Mouse (Mus musculus): ENCODE results near the gene Nup93. TPM values are rescaled to one million over a fixed set of nuclear protein-coding genes. Genes with fewer than 3 reads are reported as not detected.

Gene Nup93
- polyA plus RNA-seq, 1 experiment from 2014 or later: 58.4 TPM

GRCm38 (mm10) chr8:94184357-94184843, 30.0 kb upstream of the Nup93 start:
- Histone ChIP-seq H3K36me3 (ENCODE audit: control insufficient read depth, insufficient read depth, low read length) (no peaks in the 10 kb centered on the region), H3K9ac (replicated peaks; ENCODE audit: low read depth, low read length) (no peak overlapping the region), H3K4me3 (ENCODE audit: low read depth, low read length) (no peak overlapping the region), H3K4me1 (ENCODE audit: control insufficient read depth, insufficient read depth, low read length) (peaks cover 15% of the 10 kb centered on the region; the same call in 1 of the 2 replicates), H3K27me3 (ENCODE audit: control insufficient read depth, insufficient read depth, low read length) (peaks cover 48% of the 10 kb centered on the region), H3K4me2 (ENCODE audit: low read depth, low read length) (no peak overlapping the region), H3K27ac (ENCODE audit: low read depth, low read length) (no peak overlapping the region), H3K9me3 (ENCODE audit: control insufficient read depth, low read length) (no peaks in the 10 kb centered on the region)
- 13% methylated on average over 12 of the region's 12 CpGs for WGBS
- ATAC-seq (ENCODE audit: low read depth): no peak

GRCm38 (mm10) chr8:94185791-94186190, 28.6 kb upstream of the Nup93 start:
- Histone ChIP-seq H3K36me3 (ENCODE audit: control insufficient read depth, insufficient read depth, low read length) (no peaks in the 10 kb centered on the region), H3K9ac (replicated peaks; ENCODE audit: low read depth, low read length) (no peak overlapping the region), H3K27me3 (ENCODE audit: control insufficient read depth, insufficient read depth, low read length) (peaks cover 39% of the 10 kb centered on the region), H3K4me1 (ENCODE audit: control insufficient read depth, insufficient read depth, low read length) (peaks cover 11% of the 10 kb centered on the region; the same call in 1 of the 2 replicates), H3K4me3 (ENCODE audit: low read depth, low read length) (no peak overlapping the region), H3K27ac (ENCODE audit: low read depth, low read length) (no peak overlapping the region), H3K9me3 (ENCODE audit: control insufficient read depth, low read length) (no peaks in the 10 kb centered on the region), H3K4me2 (ENCODE audit: low read depth, low read length) (no peak overlapping the region)
- no peak for ATAC-seq (ENCODE audit: low read depth)
- WGBS: 63% methylated on average over 6 of the region's 6 CpGs

GRCm38 (mm10) chr8:94186542-94186941, 27.8 kb upstream of the Nup93 start:
- H3K9me3 ChIP-seq (ENCODE audit: control insufficient read depth, low read length): no peaks in the 10 kb centered on the region
- 3% methylated on average over 17 of the region's 17 CpGs for WGBS
- H3K27ac ChIP-seq (ENCODE audit: low read depth, low read length): no peak overlapping the region
- H3K27me3 ChIP-seq (ENCODE audit: control insufficient read depth, insufficient read depth, low read length): peaks cover 39% of the 10 kb centered on the region
- peak overlapping the region; percentile 23; the same call in 1 of the 2 replicates for H3K4me2 ChIP-seq (ENCODE audit: low read depth, low read length)
- H3K9ac ChIP-seq (replicated peaks; ENCODE audit: low read depth, low read length): peak overlapping the region; percentile 29; the same call in 1 of the 2 replicates
- peaks cover 11% of the 10 kb centered on the region; the same call in 1 of the 2 replicates for H3K4me1 ChIP-seq (ENCODE audit: control insufficient read depth, insufficient read depth, low read length)
- peak; percentile 47; the same call in 1 of the 2 replicates for ATAC-seq (ENCODE audit: low read depth)
- H3K36me3 ChIP-seq (ENCODE audit: control insufficient read depth, insufficient read depth, low read length): no peaks in the 10 kb centered on the region
- H3K4me3 ChIP-seq (ENCODE audit: low read depth, low read length): no peak overlapping the region

- Histone ChIP-seq H3K4me1 (ENCODE audit: control insufficient read depth, insufficient read depth, low read length) (peaks cover 11% of the 10 kb centered on the region; the same call in 1 of the 2 replicates), H3K27ac (ENCODE audit: low read depth, low read length) (no peak overlapping the region), H3K9ac (replicated peaks; ENCODE audit: low read depth, low read length) (no peak overlapping the region), H3K4me2 (ENCODE audit: low read depth, low read length) (no peak overlapping the region), H3K4me3 (ENCODE audit: low read depth, low read length) (no peak overlapping the region), H3K36me3 (ENCODE audit: control insufficient read depth, insufficient read depth, low read length) (no peaks in the 10 kb centered on the region), H3K9me3 (ENCODE audit: control insufficient read depth, low read length) (no peaks in the 10 kb centered on the region), H3K27me3 (ENCODE audit: control insufficient read depth, insufficient read depth, low read length) (peaks cover 34% of the 10 kb centered on the region)
- no peak for ATAC-seq (ENCODE audit: low read depth)
- 27% methylated on average over 21 of the region's 21 CpGs for WGBS
Observed at GRCm38 (mm10) chr8:94187290-94188002, 26.9 kb upstream of the Nup93 start.

GRCm38 (mm10) chr8:94189275-94190031, 24.9 kb upstream of the Nup93 start:
- Histone ChIP-seq H3K36me3 (ENCODE audit: control insufficient read depth, insufficient read depth, low read length) (no peaks in the 10 kb centered on the region), H3K4me1 (ENCODE audit: control insufficient read depth, insufficient read depth, low read length) (peaks cover 5% of the 10 kb centered on the region; the same call in 1 of the 2 replicates), H3K9ac (replicated peaks; ENCODE audit: low read depth, low read length) (no peak overlapping the region), H3K27ac (ENCODE audit: low read depth, low read length) (no peak overlapping the region), H3K27me3 (ENCODE audit: control insufficient read depth, insufficient read depth, low read length) (peaks cover 15% of the 10 kb centered on the region), H3K9me3 (ENCODE audit: control insufficient read depth, low read length) (no peaks in the 10 kb centered on the region), H3K4me3 (ENCODE audit: low read depth, low read length) (no peak overlapping the region), H3K4me2 (ENCODE audit: low read depth, low read length) (no peak overlapping the region)
- peak; percentile 65 for ATAC-seq (ENCODE audit: low read depth)
- 58% methylated on average over 13 of the region's 13 CpGs for WGBS

GRCm38 (mm10) chr8:94191101-94191691, 23.2 kb upstream of the Nup93 start:
- ATAC-seq (ENCODE audit: low read depth): no peak
- peak overlapping the region; percentile 19; the same call in 1 of the 2 replicates for H3K4me3 ChIP-seq (ENCODE audit: low read depth, low read length)
- no peak overlapping the region for H3K27ac ChIP-seq (ENCODE audit: low read depth, low read length)
- H3K36me3 ChIP-seq (ENCODE audit: control insufficient read depth, insufficient read depth, low read length): no peaks in the 10 kb centered on the region
- H3K9me3 ChIP-seq (ENCODE audit: control insufficient read depth, low read length): no peaks in the 10 kb centered on the region
- 18% methylated on average over 21 of the region's 21 CpGs for WGBS
- peaks cover 5% of the 10 kb centered on the region; the same call in 1 of the 2 replicates for H3K4me1 ChIP-seq (ENCODE audit: control insufficient read depth, insufficient read depth, low read length)
- H3K27me3 ChIP-seq (ENCODE audit: control insufficient read depth, insufficient read depth, low read length): 0 out of 2 replicates have a peak, but pooled peaks cover 7% of the 10 kb centered on the region
- peak overlapping the region; percentile 44 for H3K4me2 ChIP-seq (ENCODE audit: low read depth, low read length)
- H3K9ac ChIP-seq (replicated peaks; ENCODE audit: low read depth, low read length): no peak overlapping the region

GRCm38 (mm10) chr8:94192926-94193325, 21.4 kb upstream of the Nup93 start:
- no peak overlapping the region for H3K27ac ChIP-seq (ENCODE audit: low read depth, low read length)
- H3K27me3 ChIP-seq (ENCODE audit: control insufficient read depth, insufficient read depth, low read length): no peaks in the 10 kb centered on the region
- no peak overlapping the region for H3K4me2 ChIP-seq (ENCODE audit: low read depth, low read length)
- H3K4me3 ChIP-seq (ENCODE audit: low read depth, low read length): no peak overlapping the region
- H3K9ac ChIP-seq (replicated peaks; ENCODE audit: low read depth, low read length): no peak overlapping the region
- no peaks in the 10 kb centered on the region for H3K9me3 ChIP-seq (ENCODE audit: control insufficient read depth, low read length)
- no peak for ATAC-seq (ENCODE audit: low read depth)
- 72% methylated on average over 1 of the region's 1 CpGs for WGBS
- H3K36me3 ChIP-seq (ENCODE audit: control insufficient read depth, insufficient read depth, low read length): no peaks in the 10 kb centered on the region
- no peaks in the 10 kb centered on the region for H3K4me1 ChIP-seq (ENCODE audit: control insufficient read depth, insufficient read depth, low read length)

- Histone ChIP-seq H3K27me3 (ENCODE audit: control insufficient read depth, insufficient read depth, low read length) (no peaks in the 10 kb centered on the region), H3K4me3 (ENCODE audit: low read depth, low read length) (no peak overlapping the region), H3K27ac (ENCODE audit: low read depth, low read length) (no peak overlapping the region), H3K4me1 (ENCODE audit: control insufficient read depth, insufficient read depth, low read length) (no peaks in the 10 kb centered on the region), H3K9me3 (ENCODE audit: control insufficient read depth, low read length) (no peaks in the 10 kb centered on the region), H3K36me3 (ENCODE audit: control insufficient read depth, insufficient read depth, low read length) (no peaks in the 10 kb centered on the region), H3K9ac (replicated peaks; ENCODE audit: low read depth, low read length) (no peak overlapping the region), H3K4me2 (ENCODE audit: low read depth, low read length) (no peak overlapping the region)
- no peak for ATAC-seq (ENCODE audit: low read depth)
- WGBS: 91% methylated on average over 7 of the region's 7 CpGs
Observed at GRCm38 (mm10) chr8:94194591-94195223, 19.7 kb upstream of the Nup93 start.

Measured in neural tube, embryonic 14.5 days (tissue).